Mouse (Mus musculus): Measurements from ENCODE around the gene Cpn2.

- no peak for TF ChIP-seq CTCF (IDR thresholded peaks at IDR 0.05; ENCODE audit: low read depth)
- no peak for TF ChIP-seq EP300 (IDR thresholded peaks at IDR 0.05; ENCODE audit: low read depth)
These were observed 42.8 kb upstream of the Cpn2 start for GRCm38 (mm10) chr16:30310171-30310515.

Data from liver, postnatal 0 days (tissue).